ENCODE assay signal across 8 mouse cellular contexts in genomic region chr16:33684703-33685701, GRCm38 (mm10). TPM values are rescaled to one million over a fixed set of nuclear protein-coding genes. Genes with fewer than 3 reads are reported as not detected.
A peak's percentile ranks its signal among the peaks of the same experiment; 100 is the strongest.
DNase-seq lines count a peak whose midpoint lies in the region; ATAC-seq and TF ChIP-seq lines count a peak whose summit lies in the region.

No protein-coding gene starts in this region.

- no peak for TF ChIP-seq CTCF in lung, adult 2 months (IDR thresholded peaks at IDR 0.05; ENCODE audit: insufficient read depth, low read length)

- peaks cover 5% of the 10 kb centered on the region; the same call in 1 of the 2 replicates for H3K36me3 ChIP-seq in heart, embryonic 12.5 days
- no peaks in the 10 kb centered on the region for H3K36me3 ChIP-seq in neural tube, embryonic 12.5 days

- TF ChIP-seq POLR2A in lung, adult 2 months (IDR thresholded peaks at IDR 0.05; ENCODE audit: borderline replicate concordance, extremely low read depth, low read depth, low read length): peak; percentile 22; the same call in 1 of the 2 replicates

- no peaks in the 10 kb centered on the region for H3K27me3 ChIP-seq in heart, embryonic 12.5 days (replicated peaks)
- no peaks in the 10 kb centered on the region for H3K27me3 ChIP-seq in neural tube, embryonic 12.5 days (replicated peaks)

- peaks cover 30% of the 10 kb centered on the region for H3K4me1 ChIP-seq in lung, adult 2 months (ENCODE audit: control insufficient read depth, insufficient read depth, low read length)
- peaks cover 54% of the 10 kb centered on the region for H3K4me1 ChIP-seq in heart, embryonic 12.5 days (replicated peaks)
- peaks cover 39% of the 10 kb centered on the region for H3K4me1 ChIP-seq in neural tube, embryonic 12.5 days

- peak overlapping the region; percentile 92 for H3K4me3 ChIP-seq in lung, adult 2 months (replicated peaks; ENCODE audit: extremely low read depth, low read depth, low read length)
- H3K4me3 ChIP-seq in heart, embryonic 12.5 days: peak overlapping the region; percentile 82
- H3K4me3 ChIP-seq in neural tube, embryonic 12.5 days: peak overlapping the region; percentile 83

- peak; percentile 36; the same call in 1 of the 2 replicates for ATAC-seq in heart, embryonic 12.5 days (ENCODE audit: insufficient number of reproducible peaks, low FRiP score)
- ATAC-seq in neural tube, embryonic 12.5 days (ENCODE audit: low FRiP score, low read depth): peak; percentile 71

- H3K9ac ChIP-seq in heart, embryonic 12.5 days: peak overlapping the region; percentile 95
- peak overlapping the region; percentile 94 for H3K9ac ChIP-seq in neural tube, embryonic 12.5 days

- 1% methylated on average over 46 of the region's 46 CpGs for WGBS in lung, adult 2 months
- under 1% methylated on average over 46 of the region's 46 CpGs for WGBS in heart, embryonic 12.5 days
- WGBS in neural tube, embryonic 12.5 days: under 1% methylated on average over 46 of the region's 46 CpGs

- DNase-seq in lung, adult 2 months: peak; percentile 57
- no peak for DNase-seq in lung, postnatal 36 days
- peak; percentile 28 for DNase-seq in c-Kit-positive CD71-positive TER-119-positive erythroid progenitor cells, embryonic 14.5 days (ENCODE audit: low spot score)
- DNase-seq in liver: peak; percentile 25
- no peak for DNase-seq in right cerebral cortex, postnatal 14 days
- no peak for DNase-seq in urinary bladder, adult 18-20 months (ENCODE audit: low spot score in 2 of 2)

- H3K9me3 ChIP-seq in heart, embryonic 12.5 days (replicated peaks): no peaks in the 10 kb centered on the region
- H3K9me3 ChIP-seq in neural tube, embryonic 12.5 days: no peaks in the 10 kb centered on the region

- peak overlapping the region; percentile 76 for H3K4me2 ChIP-seq in heart, embryonic 12.5 days
- peak overlapping the region; percentile 91 for H3K4me2 ChIP-seq in neural tube, embryonic 12.5 days (replicated peaks)

- peak overlapping the region; percentile 87 for H3K27ac ChIP-seq in heart, embryonic 12.5 days (ENCODE audit: poor library complexity, severe bottlenecking)
- peak overlapping the region; percentile 42; the same call in 1 of the 2 replicates for H3K27ac ChIP-seq in neural tube, embryonic 12.5 days

RNA-seq across cellular contexts. Expression of gene Heg1, which starts 0.8 kb away (rescaled TPM):
- polyA plus RNA-seq in lung, adult 2 months (2012; rRNA removed): 150 and 153 TPM in 2 replicates
- polyA plus RNA-seq in heart, embryonic 12.5 days (2016; fragmentation: Nextera tagmentation; extraction: Ambion mirVana): 48.3 and 54.0 TPM in 2 replicates
- 19.9 TPM in 2 replicates for polyA plus RNA-seq in neural tube, embryonic 12.5 days (2016; fragmentation: Nextera tagmentation; extraction: Ambion mirVana)

Comparison
In these comparisons a context has a peak if more than half of its experiments do, and no peak if none do; other contexts are left out.
1. DNase-seq: peak in lung, adult 2 months (single experiment), c-Kit-positive CD71-positive TER-119-positive erythroid progenitor cells, embryonic 14.5 days (single experiment) and liver (single experiment); none in lung, postnatal 36 days (single experiment), right cerebral cortex, postnatal 14 days (single experiment) and urinary bladder, adult 18-20 months (0 of 2).
2. Peak in every context shown above with its lines, with median percentiles within 50 percentile points of each other: H3K4me3 ChIP-seq.